Mouse (Mus musculus): ENCODE measurements around the gene Ust.
A peak's percentile ranks its signal among the peaks of the same experiment; 100 is the strongest.

Gene Ust

GRCm38 (mm10) chr10:8233148-8233901, 285.3 kb downstream of the Ust start:
- DNase-seq (ENCODE audit: extremely low read depth, insufficient read length, low spot score), result no peak

- no peak for DNase-seq (ENCODE audit: extremely low read depth, insufficient read length, low spot score)
Measured at GRCm38 (mm10) chr10:8232535-8232934, 286.1 kb downstream of the Ust start.

GRCm38 (mm10) chr10:8228375-8228743, 290.3 kb downstream of the Ust start:
- no peak for DNase-seq (ENCODE audit: extremely low read depth, insufficient read length, low spot score)

GRCm38 (mm10) chr10:8227705-8228374, 290.8 kb downstream of the Ust start:
- DNase-seq (ENCODE audit: extremely low read depth, insufficient read length, low spot score), result no peak

- DNase-seq (ENCODE audit: extremely low read depth, insufficient read length, low spot score), result no peak
Measured at GRCm38 (mm10) chr10:8226650-8227049, 292.0 kb downstream of the Ust start.

- no peak for DNase-seq (ENCODE audit: extremely low read depth, insufficient read length, low spot score)
Measured at GRCm38 (mm10) chr10:8224641-8225040, 294.0 kb downstream of the Ust start.

- no peak for DNase-seq (ENCODE audit: extremely low read depth, insufficient read length, low spot score)
Measured at GRCm38 (mm10) chr10:8224046-8224445, 294.6 kb downstream of the Ust start.

- no peak for DNase-seq (ENCODE audit: extremely low read depth, insufficient read length, low spot score)
Measured at GRCm38 (mm10) chr10:8216946-8217345, 301.7 kb downstream of the Ust start.

- DNase-seq (ENCODE audit: extremely low read depth, insufficient read length, low spot score), result no peak
Measured at GRCm38 (mm10) chr10:8215181-8215580, 303.4 kb downstream of the Ust start.

GRCm38 (mm10) chr10:8213906-8214421, 304.7 kb downstream of the Ust start:
- no peak for DNase-seq (ENCODE audit: extremely low read depth, insufficient read length, low spot score)

GRCm38 (mm10) chr10:8213266-8213905, 305.2 kb downstream of the Ust start:
- no peak for DNase-seq (ENCODE audit: extremely low read depth, insufficient read length, low spot score)

GRCm38 (mm10) chr10:8212611-8213226, 305.9 kb downstream of the Ust start:
- no peak for DNase-seq (ENCODE audit: extremely low read depth, insufficient read length, low spot score)

- no peak for DNase-seq (ENCODE audit: extremely low read depth, insufficient read length, low spot score)
Measured at GRCm38 (mm10) chr10:8211694-8212093, 306.9 kb downstream of the Ust start.

- no peak for DNase-seq (ENCODE audit: extremely low read depth, insufficient read length, low spot score)
Measured at GRCm38 (mm10) chr10:8210366-8210765, 308.3 kb downstream of the Ust start.

- no peak for DNase-seq (ENCODE audit: extremely low read depth, insufficient read length, low spot score)
Measured at GRCm38 (mm10) chr10:8207358-8207757, 311.3 kb downstream of the Ust start.

- no peak for DNase-seq (ENCODE audit: extremely low read depth, insufficient read length, low spot score)
Measured at GRCm38 (mm10) chr10:8203681-8204080, 314.9 kb downstream of the Ust start.

GRCm38 (mm10) chr10:8199816-8200215, 318.8 kb downstream of the Ust start:
- no peak for DNase-seq (ENCODE audit: extremely low read depth, insufficient read length, low spot score)

- DNase-seq (ENCODE audit: extremely low read depth, insufficient read length, low spot score), result no peak
Measured at GRCm38 (mm10) chr10:8199026-8199756, 319.4 kb downstream of the Ust start.

GRCm38 (mm10) chr10:8197661-8198060, 321.0 kb downstream of the Ust start:
- no peak for DNase-seq (ENCODE audit: extremely low read depth, insufficient read length, low spot score)

GRCm38 (mm10) chr10:8196300-8196699, 322.3 kb downstream of the Ust start:
- peak; percentile 10 for DNase-seq (ENCODE audit: extremely low read depth, insufficient read length, low spot score)

All from 3134 (cell line).